Mouse (Mus musculus): ENCODE measurements around the gene Gtdc1.

Gene Gtdc1

GRCm38 (mm10) chr2:44927482-44927811 lies at the start of gene Gtdc1:
Gene Gtdc1 (minus strand): TSS chr2:44927657.
- DNase-seq (ENCODE audit: low spot score in 2 of 2): no peak

- no peak for DNase-seq (ENCODE audit: low spot score in 2 of 2)
Observed at GRCm38 (mm10) chr2:44977051-44977450, 49.6 kb upstream of the Gtdc1 start.

GRCm38 (mm10) chr2:44976484-44976883 lies 49.0 kb upstream of the Gtdc1 start:
- DNase-seq (ENCODE audit: low spot score in 2 of 2): no peak

- DNase-seq (ENCODE audit: low spot score in 2 of 2): no peak
Observed at GRCm38 (mm10) chr2:44973828-44974227, 46.4 kb upstream of the Gtdc1 start.

- no peak for DNase-seq (ENCODE audit: low spot score in 2 of 2)
Observed at GRCm38 (mm10) chr2:44970087-44970646, 42.7 kb upstream of the Gtdc1 start.

- no peak for DNase-seq (ENCODE audit: low spot score in 2 of 2)
Observed at GRCm38 (mm10) chr2:44969640-44970039, 42.2 kb upstream of the Gtdc1 start.

GRCm38 (mm10) chr2:44969226-44969625 lies 41.8 kb upstream of the Gtdc1 start:
- DNase-seq (ENCODE audit: low spot score in 2 of 2): no peak

- DNase-seq (ENCODE audit: low spot score in 2 of 2): no peak
Observed at GRCm38 (mm10) chr2:44965834-44966555, 38.5 kb upstream of the Gtdc1 start.

GRCm38 (mm10) chr2:44962620-44963019 lies 35.2 kb upstream of the Gtdc1 start:
- DNase-seq (ENCODE audit: low spot score in 2 of 2): no peak

GRCm38 (mm10) chr2:44961192-44961591 lies 33.7 kb upstream of the Gtdc1 start:
- DNase-seq (ENCODE audit: low spot score in 2 of 2): no peak

- no peak for DNase-seq (ENCODE audit: low spot score in 2 of 2)
Observed at GRCm38 (mm10) chr2:44960561-44960960, 33.1 kb upstream of the Gtdc1 start.

GRCm38 (mm10) chr2:44957329-44957797 lies 29.9 kb upstream of the Gtdc1 start:
- DNase-seq (ENCODE audit: low spot score in 2 of 2): no peak

- DNase-seq (ENCODE audit: low spot score in 2 of 2): no peak
Observed at GRCm38 (mm10) chr2:44956232-44956631, 28.8 kb upstream of the Gtdc1 start.

- DNase-seq (ENCODE audit: low spot score in 2 of 2): no peak
Observed at GRCm38 (mm10) chr2:44955506-44955905, 28.0 kb upstream of the Gtdc1 start.

GRCm38 (mm10) chr2:44954180-44954579 lies 26.7 kb upstream of the Gtdc1 start:
- DNase-seq (ENCODE audit: low spot score in 2 of 2): no peak

- DNase-seq (ENCODE audit: low spot score in 2 of 2): peak; percentile 12 to 22
Observed at GRCm38 (mm10) chr2:44952830-44953422, 25.5 kb upstream of the Gtdc1 start.

GRCm38 (mm10) chr2:44951651-44952213 lies 24.3 kb upstream of the Gtdc1 start:
- DNase-seq (ENCODE audit: low spot score in 2 of 2): no peak

GRCm38 (mm10) chr2:44944689-44945088 lies 17.2 kb upstream of the Gtdc1 start:
- no peak for DNase-seq (ENCODE audit: low spot score in 2 of 2)

- DNase-seq (ENCODE audit: low spot score in 2 of 2): no peak
Observed at GRCm38 (mm10) chr2:44930951-44931350, 3.5 kb upstream of the Gtdc1 start.

- peak in 1 of 2 experiments; percentile 17 for DNase-seq (ENCODE audit: low spot score in 2 of 2)
Observed at GRCm38 (mm10) chr2:44928631-44929030, 1.2 kb upstream of the Gtdc1 start.

GRCm38 (mm10) chr2:44926683-44927481 lies 575 bp downstream of the Gtdc1 start:
- DNase-seq (ENCODE audit: low spot score in 2 of 2): peak; percentile 78 to 91

- no peak for DNase-seq (ENCODE audit: low spot score in 2 of 2)
Observed at GRCm38 (mm10) chr2:44926167-44926682, 1.2 kb downstream of the Gtdc1 start.

Measured in urinary bladder, adult 18-20 months (tissue).